Mouse (Mus musculus): Measurements from ENCODE around the gene Gm42669.

DNA sequence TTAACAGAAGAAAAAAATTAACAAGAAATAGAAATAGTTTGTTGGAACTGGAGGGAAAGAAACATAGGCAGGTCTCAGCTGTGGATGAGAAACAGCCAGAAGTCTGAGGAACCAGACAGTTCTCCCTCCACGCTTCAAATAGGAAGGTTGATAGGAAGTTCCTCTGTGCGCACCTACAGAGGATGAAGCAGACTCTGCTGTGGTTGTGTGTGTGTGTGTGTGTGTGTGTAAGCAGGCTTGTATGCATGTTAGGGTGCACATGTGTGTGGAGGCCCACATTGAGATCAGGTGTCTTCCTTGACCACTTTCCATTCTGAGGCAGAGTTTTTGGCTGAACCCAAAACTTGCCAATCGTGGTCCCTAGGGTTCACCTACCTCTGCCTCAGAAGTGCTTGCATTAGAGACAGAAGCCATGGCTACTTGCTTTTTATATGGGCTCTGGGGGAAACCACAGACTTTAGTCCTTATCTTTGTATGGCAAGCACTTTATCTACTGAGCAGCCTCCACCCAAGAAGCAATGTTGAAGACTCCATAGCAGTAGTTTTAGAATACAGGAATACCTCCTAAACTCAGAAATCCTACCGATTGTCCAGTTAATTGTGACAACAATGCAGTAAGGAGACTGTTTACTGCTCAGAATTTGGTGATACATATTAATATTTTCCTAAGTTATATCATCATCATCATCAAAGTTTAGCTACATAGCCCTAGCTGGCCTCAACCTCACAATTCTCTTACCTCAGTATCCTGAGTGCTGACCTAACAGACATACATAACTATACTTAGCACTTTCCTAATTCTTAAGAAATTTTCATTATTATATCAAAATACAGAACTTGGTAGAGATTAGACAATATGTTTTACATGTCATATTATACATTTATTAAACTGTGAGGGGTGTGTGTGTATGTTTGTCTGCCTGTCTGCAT is 45.0 kb upstream of the Gm42669 start:
- TF ChIP-seq POLR2A (IDR thresholded peaks at IDR 0.05; ENCODE audit: borderline replicate concordance, control insufficient read depth, low read depth, low read length) (no peak), CTCF (IDR thresholded peaks at IDR 0.05; ENCODE audit: control insufficient read depth, insufficient read depth, low read length) (no peak)

Data from bone marrow, adult 2 months (tissue).